Mouse (Mus musculus): ENCODE measurements at regions not wholly inside any gene's neighbourhood (a gene's known extent, or its start where the extent isn't known, plus 50 kb on each side); places are given as distances from the start of the nearest gene placed in this dataset.

DNA sequence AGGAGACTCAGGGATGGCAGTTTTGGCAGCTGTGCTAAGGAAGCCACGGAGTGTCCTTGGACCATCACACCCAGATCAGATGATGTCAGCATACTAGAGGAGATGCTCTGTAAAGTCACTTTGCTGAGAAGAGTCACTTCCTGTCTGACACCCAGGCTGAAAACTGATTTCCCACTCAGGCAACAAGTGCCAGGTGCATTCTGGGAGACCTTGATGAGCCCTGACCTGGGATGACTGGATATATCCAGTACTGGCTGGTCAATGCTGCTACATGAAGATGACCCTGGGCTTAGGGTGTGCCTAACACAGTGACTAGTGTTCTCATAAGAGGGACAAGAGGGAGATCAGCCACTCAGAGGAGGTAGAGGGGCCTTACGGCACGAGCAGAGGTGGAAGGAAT is 110.2 kb upstream of the Eef2kmt start:
- no peak for ATAC-seq (replicated peaks; ENCODE audit: insufficient number of reproducible peaks, low FRiP score, low TSS enrichment, poor library complexity, severe bottlenecking)

DNA sequence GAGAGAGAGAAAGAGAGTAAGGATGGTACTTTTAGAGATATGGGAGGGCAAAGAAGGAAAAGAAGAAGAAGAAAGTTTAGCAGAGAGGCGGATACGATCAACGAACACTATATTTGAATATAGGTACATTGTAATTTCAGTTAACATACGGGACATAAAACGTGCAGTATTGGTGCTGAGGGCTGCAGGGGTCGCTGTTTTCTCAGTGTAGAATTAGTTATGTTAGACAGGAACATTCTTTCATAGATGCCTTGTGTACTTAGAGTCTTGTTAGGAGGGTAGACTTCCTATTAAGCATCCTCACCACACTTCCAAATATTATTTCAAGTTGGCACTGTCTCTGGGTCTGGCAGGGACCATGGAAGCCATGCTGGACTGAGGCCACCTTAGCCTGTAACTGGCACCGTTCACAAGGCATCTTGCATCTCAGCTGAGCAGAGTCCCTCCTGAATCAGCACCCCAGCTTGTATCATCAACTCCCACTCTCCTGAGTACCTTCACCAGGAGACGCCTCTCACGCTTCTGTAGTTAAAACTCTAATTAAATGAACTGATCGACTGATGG is 107.3 kb upstream of the Eef2kmt start:
- no peak for ATAC-seq (replicated peaks; ENCODE audit: insufficient number of reproducible peaks, low FRiP score, low TSS enrichment, poor library complexity, severe bottlenecking)

DNA sequence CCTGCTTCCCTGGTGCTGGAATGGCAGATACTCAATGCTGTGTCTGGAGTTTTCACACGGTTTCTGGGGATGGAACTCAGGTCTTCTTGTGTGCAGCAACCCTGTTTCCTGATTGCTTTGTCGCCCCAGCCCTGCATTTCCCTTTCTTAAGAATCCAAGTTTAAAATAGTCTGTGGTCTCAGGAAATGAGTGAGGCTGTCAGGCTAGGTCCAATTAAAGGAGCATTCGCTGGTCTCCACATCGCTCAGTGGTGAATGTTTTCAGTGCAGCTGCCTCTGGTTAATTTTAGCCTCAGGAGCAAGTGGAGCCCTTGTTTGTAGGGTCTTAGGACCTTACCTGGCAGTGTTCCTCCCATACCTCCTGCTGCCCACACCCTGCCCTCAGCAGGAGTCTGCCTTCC is 103.4 kb upstream of the Eef2kmt start:
- ATAC-seq (replicated peaks; ENCODE audit: insufficient number of reproducible peaks, low FRiP score, low TSS enrichment, poor library complexity, severe bottlenecking): no peak

DNA sequence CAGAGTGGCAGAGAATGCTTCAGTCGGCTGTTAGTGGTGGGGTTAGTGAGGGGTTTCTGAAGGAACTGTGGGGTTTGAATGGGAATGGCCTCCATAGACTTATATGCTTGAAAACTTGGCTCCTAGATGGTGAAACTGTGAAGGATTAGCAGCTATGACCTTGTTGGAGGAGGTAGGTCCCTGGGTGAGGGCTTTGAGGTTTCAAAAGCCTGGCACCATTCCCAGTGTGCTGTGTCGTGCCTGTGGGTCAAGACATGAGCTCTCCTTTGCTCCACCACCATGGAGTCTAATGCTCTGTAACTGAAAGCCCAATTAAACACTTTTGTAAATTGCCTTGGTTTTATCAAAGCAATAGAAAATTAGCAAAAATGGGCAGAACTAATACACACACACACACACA is 98.1 kb upstream of the Eef2kmt start:
- ATAC-seq (replicated peaks; ENCODE audit: insufficient number of reproducible peaks, low FRiP score, low TSS enrichment, poor library complexity, severe bottlenecking): no peak

DNA sequence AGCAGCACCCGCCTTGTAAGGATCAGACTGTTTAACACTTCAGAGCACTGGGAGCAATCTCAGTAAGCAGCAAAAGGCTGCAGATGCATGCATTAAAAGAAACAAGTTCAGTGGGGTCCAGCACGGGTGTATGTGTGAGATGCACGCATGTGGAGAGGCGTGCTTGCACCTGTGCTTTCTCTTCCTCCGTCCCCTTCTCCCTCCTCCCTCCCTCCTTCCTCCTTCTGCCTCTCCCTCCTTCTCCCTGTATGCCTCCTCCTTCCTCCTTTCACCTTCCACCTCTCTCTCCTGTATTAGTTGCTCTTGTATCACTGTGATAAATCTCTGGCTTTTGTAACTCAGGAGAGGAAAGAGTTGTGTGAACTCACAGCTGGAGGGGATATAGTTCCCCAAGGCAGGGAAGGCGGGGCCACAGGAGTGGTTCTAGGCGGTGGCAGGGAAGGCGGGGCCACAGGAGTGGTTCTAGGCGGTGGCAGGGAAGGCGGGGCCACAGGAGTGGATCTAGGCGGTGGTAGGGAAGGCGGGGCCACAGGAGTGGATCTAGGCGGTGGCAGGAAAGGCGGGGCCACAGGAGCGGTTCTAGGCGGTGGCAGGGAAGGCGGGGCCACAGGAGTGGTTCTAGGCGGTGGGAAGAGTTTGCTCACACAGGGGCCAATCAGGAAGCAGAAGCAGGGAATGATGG is 96.2 kb upstream of the Eef2kmt start:
- ATAC-seq (replicated peaks; ENCODE audit: insufficient number of reproducible peaks, low FRiP score, low TSS enrichment, poor library complexity, severe bottlenecking): peak; percentile 69

DNA sequence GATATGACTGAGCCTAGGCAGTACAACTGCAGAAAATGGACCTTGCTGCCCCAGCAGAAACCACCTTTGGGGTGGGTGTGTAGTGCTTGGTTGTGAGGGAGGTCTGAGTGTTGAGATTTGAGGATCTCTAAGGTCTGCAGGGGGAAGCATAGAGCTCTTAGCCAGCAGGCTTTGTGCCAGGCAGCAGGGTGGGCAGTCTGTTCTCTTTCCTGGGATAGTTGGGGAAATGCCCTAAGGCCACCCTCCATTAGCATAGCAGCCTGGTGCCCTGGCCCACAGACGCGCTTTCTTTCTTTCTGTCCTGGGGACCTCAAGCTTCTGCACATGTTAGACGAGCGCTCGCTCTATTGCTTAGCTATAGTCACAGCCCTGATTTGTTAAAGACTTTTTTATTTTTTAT is 91.4 kb upstream of the Eef2kmt start:
- no peak for ATAC-seq (replicated peaks; ENCODE audit: insufficient number of reproducible peaks, low FRiP score, low TSS enrichment, poor library complexity, severe bottlenecking)

DNA sequence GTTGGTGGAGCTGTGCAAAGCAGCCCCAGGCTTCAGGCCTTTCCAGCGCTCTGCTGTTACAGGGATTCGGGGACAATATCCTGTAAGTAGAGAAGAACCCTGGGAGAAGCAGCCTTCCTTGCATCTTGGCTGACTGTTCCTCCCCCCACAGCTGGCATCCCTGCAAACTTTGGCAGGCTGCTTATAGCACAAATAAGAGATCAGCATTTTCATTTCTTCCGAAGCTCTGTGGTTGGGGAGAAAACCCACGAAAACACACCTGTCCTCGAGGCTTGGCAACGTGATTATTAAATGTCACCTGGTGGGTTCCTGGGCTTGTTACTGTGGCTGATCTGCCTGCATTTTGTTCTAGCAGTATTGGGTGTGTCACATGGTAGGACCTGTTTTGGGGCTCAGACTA is 86.5 kb upstream of the Eef2kmt start:
- no peak for ATAC-seq (replicated peaks; ENCODE audit: insufficient number of reproducible peaks, low FRiP score, low TSS enrichment, poor library complexity, severe bottlenecking)

DNA sequence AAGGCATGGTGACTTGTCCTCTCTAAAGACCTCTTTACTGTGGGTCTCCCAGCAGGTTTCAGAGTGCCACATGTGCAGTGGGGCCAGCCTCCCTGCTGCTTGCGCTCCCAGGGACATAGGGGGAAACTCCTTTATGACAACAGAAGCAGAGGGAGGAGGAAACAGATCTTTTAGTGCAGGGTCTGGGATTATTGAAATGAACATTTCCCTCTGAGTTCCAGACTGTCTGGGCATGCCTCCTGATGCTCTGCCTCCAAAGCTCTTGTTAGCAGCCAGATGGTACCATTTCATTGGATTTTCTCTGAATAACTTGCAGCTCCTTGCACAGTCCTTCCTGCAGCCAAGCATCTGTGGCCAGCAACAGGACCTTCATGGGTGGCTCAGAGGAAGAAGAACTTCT is 60.5 kb upstream of the Eef2kmt start:
- no peak for ATAC-seq (replicated peaks; ENCODE audit: insufficient number of reproducible peaks, low FRiP score, low TSS enrichment, poor library complexity, severe bottlenecking)

DNA sequence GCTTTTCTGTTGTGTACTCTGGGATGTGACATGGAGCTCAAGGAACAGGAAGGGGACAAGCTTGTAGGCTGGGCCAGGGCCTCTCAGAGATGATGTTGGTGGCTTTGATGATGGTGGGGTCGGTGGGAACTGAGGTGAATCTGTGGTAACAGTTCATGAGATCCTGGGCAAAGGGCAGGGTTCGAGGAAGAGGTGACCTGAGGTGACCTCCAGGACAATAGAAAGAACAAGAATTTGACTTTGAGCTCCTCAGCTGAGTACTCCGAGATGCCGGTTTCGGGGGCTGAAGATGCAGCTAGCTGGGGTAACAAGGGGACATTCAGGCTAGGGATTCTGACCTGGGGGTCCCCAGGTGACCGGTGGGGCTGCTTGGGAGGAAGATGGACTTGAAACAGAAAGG is 57.5 kb upstream of the Eef2kmt start:
- ATAC-seq (replicated peaks; ENCODE audit: insufficient number of reproducible peaks, low FRiP score, low TSS enrichment, poor library complexity, severe bottlenecking): no peak

DNA sequence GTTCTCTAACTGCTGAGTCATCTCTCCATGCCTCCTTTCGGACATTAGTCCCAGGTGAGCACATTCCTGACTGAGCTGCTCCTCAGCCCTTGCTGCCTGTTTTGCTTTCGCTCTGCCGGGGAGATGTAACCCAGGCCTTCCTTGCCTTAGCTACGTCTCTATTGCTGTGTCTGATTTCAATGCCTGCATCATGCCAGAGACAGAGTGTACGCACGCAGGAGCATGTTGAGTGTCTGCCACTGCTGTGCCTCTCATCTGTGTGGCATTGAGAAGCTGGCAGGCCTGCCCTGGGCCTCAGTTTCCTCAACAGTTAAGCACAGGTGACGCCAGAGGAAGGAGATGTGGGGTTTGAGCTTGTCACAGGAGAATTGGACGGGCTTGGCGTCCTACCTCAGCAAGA is 55.7 kb upstream of the Eef2kmt start:
- no peak for ATAC-seq (replicated peaks; ENCODE audit: insufficient number of reproducible peaks, low FRiP score, low TSS enrichment, poor library complexity, severe bottlenecking)

DNA sequence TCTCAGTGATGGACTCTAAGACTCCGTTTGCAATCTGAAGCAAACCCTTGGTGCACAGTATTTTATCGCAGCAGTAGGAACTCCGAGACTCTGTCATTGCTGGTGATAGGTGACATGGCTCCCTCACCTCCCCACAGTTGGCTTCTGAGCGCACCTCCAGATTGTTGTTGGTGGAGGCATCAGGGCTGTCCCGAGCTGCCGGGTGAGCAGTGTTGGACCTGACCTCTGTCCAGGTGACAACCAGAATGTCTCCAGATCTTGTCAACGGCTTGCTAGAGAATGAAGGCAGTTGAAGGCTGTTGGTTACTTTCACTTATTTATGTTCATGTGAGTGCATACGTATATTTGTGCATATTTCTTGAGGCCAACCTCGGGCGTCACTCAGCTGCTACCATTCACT is 55.0 kb upstream of the Eef2kmt start:
- ATAC-seq (replicated peaks; ENCODE audit: insufficient number of reproducible peaks, low FRiP score, low TSS enrichment, poor library complexity, severe bottlenecking): no peak

DNA sequence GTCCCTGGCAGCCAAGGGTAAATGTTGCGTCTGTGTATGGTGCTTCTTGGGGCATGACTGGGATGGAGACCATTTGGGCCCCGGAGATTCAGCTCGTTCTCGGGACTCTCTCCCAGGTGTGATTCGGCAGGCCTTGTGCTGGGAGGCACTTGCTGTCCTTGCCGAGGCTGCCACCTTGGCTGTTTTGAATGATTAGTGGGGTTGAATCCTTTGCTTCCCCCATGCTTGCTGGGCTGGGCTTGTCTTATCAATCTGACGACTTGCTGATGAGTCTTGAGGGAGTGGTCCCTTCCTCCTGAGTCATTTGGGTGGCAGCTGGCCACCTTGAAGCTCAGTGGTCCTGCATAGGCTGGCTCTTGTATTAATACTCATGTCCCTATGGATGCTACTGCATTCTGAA is 52.0 kb upstream of the Eef2kmt start:
- no peak for ATAC-seq (replicated peaks; ENCODE audit: insufficient number of reproducible peaks, low FRiP score, low TSS enrichment, poor library complexity, severe bottlenecking)

DNA sequence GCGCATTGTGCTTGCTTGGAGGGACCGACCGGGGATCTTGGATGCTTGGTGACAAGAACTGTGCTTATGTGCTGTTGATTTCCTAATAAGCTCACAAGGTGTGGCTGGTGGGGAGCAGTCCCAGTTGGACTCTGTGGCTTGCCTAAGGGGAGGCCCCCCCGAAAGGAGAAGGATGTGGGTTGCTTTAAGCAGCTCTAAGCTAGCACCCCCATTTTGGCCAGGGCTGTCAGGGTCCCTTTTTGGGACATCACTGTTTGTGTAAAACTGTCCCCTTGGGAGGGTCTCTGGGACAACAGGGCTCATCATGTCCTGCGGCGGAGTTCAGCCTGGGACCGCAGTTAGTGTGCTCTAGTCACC is 51.4 kb upstream of the Eef2kmt start:
- ATAC-seq (replicated peaks; ENCODE audit: insufficient number of reproducible peaks, low FRiP score, low TSS enrichment, poor library complexity, severe bottlenecking): no peak; the same call in 1 of the 2 replicates

DNA sequence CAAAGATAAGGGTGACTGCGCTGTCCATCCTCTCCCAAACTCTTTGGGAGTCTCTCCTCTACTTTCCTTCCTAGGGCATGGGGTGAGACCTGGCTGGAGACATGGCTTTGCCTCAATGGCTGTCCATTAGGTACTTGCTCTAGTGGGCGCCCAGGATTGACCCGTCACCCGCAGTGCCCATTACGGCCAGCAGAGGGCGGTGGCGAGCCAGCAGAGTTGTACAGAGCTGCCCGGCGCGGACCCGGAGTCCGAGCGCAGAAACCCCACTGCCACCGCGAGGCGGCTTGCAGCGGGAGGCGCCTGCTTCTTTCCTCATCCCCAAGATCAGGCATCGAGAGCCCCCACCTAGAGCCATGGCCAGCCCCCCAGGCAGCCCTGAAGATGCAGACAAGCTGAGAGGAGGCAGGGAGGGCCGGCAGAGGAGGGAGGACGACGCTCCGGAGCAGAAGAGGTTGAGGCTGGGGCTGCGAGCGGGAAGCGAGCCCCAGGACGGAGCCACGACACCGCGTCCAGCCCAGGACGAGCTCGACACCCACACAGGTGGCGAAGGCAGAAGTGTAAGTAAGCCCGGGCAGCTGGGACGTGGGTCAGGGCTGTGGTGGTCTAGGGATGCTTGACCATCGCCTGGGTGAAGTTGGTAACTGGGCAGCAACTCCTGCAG is 50.9 kb upstream of the Eef2kmt start:
- peak; percentile 82 for ATAC-seq (replicated peaks; ENCODE audit: insufficient number of reproducible peaks, low FRiP score, low TSS enrichment, poor library complexity, severe bottlenecking)
